Mouse (Mus musculus) MEL (cell line): ENCODE results near the gene Lactbl1.

ENCODE experiments used
- CHD1 ChIP-seq: IDR thresholded peaks from 2 replicates; pipeline ENCODE4 v1.6.1; 2012; ENCODE audit warnings: low read depth, mild to moderate bottlenecking, inconsistent platforms, low read length, improper control_type of control experiment
- CTCF ChIP-seq, 3 experiments: IDR thresholded peaks in 2 of 3; conservative IDR thresholded peaks in 1 of 3; 2 replicates each; pipeline ENCODE4 v1.5.1; 2011 to 2012; ENCODE audit warnings: low read length in 3 of 3, low read depth in 2 of 3, mild to moderate bottlenecking in 2 of 3, improper control_type of control experiment in 1 of 3, inconsistent platforms in 1 of 3, mixed read lengths in 1 of 3, moderate library complexity in 1 of 3; ENCODE audit not compliant: control insufficient read depth in 1 of 3, insufficient read depth in 1 of 3, poor library complexity in 1 of 3, severe bottlenecking in 1 of 3
- ELF1 ChIP-seq: IDR thresholded peaks from 2 replicates; pipeline ENCODE4 v1.6.1; 2014; ENCODE audit warnings: low read depth, mild to moderate bottlenecking, inconsistent platforms, low read length, improper control_type of control experiment, moderate library complexity
- GATA1 ChIP-seq: IDR thresholded peaks from 2 replicates; pipeline ENCODE4 v1.6.1; 2011; ENCODE audit warnings: low read depth, low read length, improper control_type of control experiment
- KAT2A ChIP-seq: conservative IDR thresholded peaks from 2 replicates; pipeline ENCODE4 v1.6.1; 2012; ENCODE audit warnings: low read depth, low read length, improper control_type of control experiment, inconsistent platforms
- MAX ChIP-seq: IDR thresholded peaks from 2 replicates; pipeline ENCODE4 v1.6.1; 2011; ENCODE audit warnings: low read length, improper control_type of control experiment
- MEF2A ChIP-seq: IDR thresholded peaks from 2 replicates; pipeline ENCODE4 v1.6.1; 2014; ENCODE audit warnings: low read depth, mild to moderate bottlenecking, inconsistent platforms, low read length, improper control_type of control experiment; ENCODE audit not compliant: poor library complexity, insufficient replicate concordance, severe bottlenecking; ENCODE audit errors: extremely low read depth
- POLR2A ChIP-seq, 2 experiments: IDR thresholded peaks; 2 replicates each; pipeline ENCODE4 v1.6.1; 2011 to 2012; ENCODE audit warnings: low read length in 2 of 2, mild to moderate bottlenecking in 2 of 2, control low read depth in 1 of 2, improper control_type of control experiment in 1 of 2, low read depth in 1 of 2, moderate library complexity in 1 of 2; ENCODE audit not compliant: control insufficient read depth in 1 of 2, insufficient read depth in 1 of 2, poor library complexity in 1 of 2
- POLR2AphosphoS2 ChIP-seq: IDR thresholded peaks from 2 replicates; pipeline ENCODE4 v1.6.1; 2011; ENCODE audit warnings: low read length, improper control_type of control experiment
- POLR2AphosphoS5 ChIP-seq: IDR thresholded peaks from 2 replicates; pipeline ENCODE4 v1.6.1; 2012; ENCODE audit warnings: low read depth, borderline replicate concordance, mild to moderate bottlenecking, inconsistent platforms, low read length, moderate library complexity, mixed read lengths
- UBTF ChIP-seq: IDR thresholded peaks from 2 replicates; pipeline ENCODE4 v1.6.1; 2012; ENCODE audit warnings: low read depth, mild to moderate bottlenecking, inconsistent platforms, low read length, improper control_type of control experiment, moderate library complexity, borderline replicate concordance; ENCODE audit not compliant: insufficient read depth
- USF1 ChIP-seq: IDR thresholded peaks from 2 replicates; pipeline ENCODE4 v1.6.1; 2014; ENCODE audit warnings: low read depth, mild to moderate bottlenecking, inconsistent platforms, low read length, improper control_type of control experiment, moderate library complexity
- ZC3H11A ChIP-seq: IDR thresholded peaks from 2 replicates; pipeline ENCODE4 v1.6.1; 2012; ENCODE audit warnings: low read depth, mild to moderate bottlenecking, inconsistent platforms, low read length, improper control_type of control experiment

DNA sequence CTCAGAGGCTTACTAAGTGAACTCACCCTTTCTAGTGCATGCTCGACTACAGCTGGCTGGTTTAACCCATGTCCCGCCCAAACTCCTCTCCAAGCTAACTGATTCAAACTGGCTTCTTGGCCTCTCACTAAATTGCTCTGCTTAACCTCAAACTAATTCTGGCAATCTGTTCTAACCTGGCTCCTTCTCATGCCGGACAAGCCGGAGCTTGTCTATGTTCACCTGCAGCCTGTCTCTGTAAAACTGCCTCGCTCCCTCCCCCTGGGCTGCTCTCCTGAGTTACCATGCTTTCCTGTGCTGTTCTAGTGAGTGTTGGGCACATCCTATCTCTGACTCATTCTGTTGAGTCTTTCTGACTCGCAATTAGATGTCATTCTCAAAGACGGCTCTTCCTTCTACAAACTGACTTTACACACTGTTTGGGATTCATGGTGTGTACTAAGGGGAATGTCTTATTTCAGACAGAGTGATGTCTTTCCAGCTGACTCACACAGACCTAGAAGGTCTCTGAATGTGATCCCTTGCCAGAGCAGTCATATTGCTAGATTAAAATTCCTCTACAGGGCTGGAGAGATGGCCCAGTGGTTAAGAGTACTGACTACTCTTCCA is 24.0 kb upstream of the Lactbl1 start:
- TF ChIP-seq POLR2AphosphoS5 (no peak), CTCF (IDR thresholded peaks at IDR 0.05 in 2 of 3, conservative IDR thresholded peaks at IDR 0.05 in 1 of 3; ENCODE audit: control insufficient read depth in 1 of 3, insufficient read depth in 1 of 3, low read depth in 2 of 3, low read length in 3 of 3, poor library complexity in 1 of 3, severe bottlenecking in 1 of 3) (no peak), POLR2A (IDR thresholded peaks at IDR 0.05; ENCODE audit: control insufficient read depth in 1 of 2, insufficient read depth in 1 of 2, low read depth in 1 of 2, low read length in 2 of 2, poor library complexity in 1 of 2) (no peak), MEF2A (no peak), POLR2AphosphoS2 (no peak), KAT2A (no peak), UBTF (no peak), MAX (no peak), USF1 (no peak), GATA1 (no peak), CHD1 (no peak), ZC3H11A (no peak), ELF1 (no peak)
